Mouse (Mus musculus): Measurements from ENCODE around the gene Mospd1. TPM values are rescaled to one million over a fixed set of nuclear protein-coding genes. Genes with fewer than 3 reads are reported as not detected.
A peak's percentile ranks its signal among the peaks of the same experiment; 100 is the strongest.

The Mospd1 gene
- total RNA-seq (2021): 10 to 100 TPM; 41.3 to 49.9 TPM
- long read RNA-seq, experiment 1, transcript Mospd1-202 (6 exons, 1,773 nt): major isoform, 61 of 76 reads
- long read RNA-seq, experiment 1, partial matches to known transcripts: 3 of 76 reads
- long read RNA-seq, experiment 1, other reads (novel, unspliced or antisense): 10 of 76 reads
- long read RNA-seq, experiment 2, transcript Mospd1-202 (6 exons, 1,773 nt): major isoform, 96 of 118 reads
- long read RNA-seq, experiment 2, partial matches to known transcripts: 3 of 118 reads
- long read RNA-seq, experiment 2, other reads (novel, unspliced or antisense): 15 of 118 reads

DNA sequence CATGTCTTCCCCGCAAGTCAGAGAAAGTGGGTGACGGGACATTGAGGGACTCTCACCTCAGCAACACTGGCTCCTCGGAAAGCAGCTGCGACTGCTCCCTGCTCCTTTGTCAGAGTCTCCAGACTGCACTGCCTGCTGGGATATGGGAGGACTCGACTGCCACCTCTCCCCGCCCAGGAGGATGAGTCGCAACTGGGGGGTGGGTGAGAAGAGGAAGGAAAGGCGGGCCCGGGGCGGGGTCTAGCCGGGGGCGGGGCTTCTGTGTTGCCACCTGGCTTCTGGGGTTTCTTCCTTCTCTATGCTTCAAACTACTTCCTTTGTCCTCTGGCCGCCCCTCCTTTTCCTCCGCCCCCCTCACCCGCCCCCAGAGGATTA, at the start of gene Mospd1:
TSS of gene Mospd1 (minus strand) at position 137 of the 375 bp plus-strand sequence.
- DNase-seq: peak; percentile 91

DNA sequence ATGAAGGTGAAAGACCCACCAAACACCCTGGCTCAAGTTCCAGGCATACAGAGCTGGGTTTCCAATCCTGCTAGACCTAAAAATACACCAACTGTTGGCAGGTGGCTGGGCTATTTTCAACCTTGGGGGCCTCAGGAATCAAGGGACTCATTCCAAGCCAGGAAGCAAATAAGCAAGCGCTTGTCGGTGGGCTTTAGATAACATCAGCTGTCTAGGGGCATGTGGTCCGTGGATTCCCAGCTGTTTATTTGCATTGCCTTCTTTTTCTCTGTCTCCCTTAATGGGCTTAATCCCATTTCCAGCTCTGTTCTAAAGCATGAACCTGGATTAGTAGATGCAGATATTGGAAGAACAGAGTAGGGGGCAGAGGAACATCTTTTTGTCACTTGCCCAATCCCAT, 16.1 kb upstream of the Mospd1 start:
- DNase-seq: no peak

DNA sequence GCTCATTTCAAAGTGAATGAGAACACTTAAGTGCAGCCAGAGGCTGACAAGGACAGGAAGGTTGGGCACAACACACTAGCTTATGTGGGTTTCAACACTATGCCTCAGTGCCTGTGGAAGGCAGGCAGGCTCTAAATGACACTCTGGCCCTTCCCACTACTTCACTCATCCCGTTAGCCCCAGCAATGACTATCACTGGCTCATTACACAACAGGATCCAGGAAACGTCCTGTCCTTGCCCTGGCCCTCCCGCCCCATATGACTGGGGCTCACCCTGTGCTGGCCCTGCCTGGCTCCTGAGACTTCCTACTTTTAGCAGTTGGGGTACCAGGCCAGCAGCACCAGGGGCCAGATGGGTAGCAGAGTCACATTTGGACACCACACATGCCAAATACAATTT, 12.8 kb upstream of the Mospd1 start:
- DNase-seq: peak; percentile 38

DNA sequence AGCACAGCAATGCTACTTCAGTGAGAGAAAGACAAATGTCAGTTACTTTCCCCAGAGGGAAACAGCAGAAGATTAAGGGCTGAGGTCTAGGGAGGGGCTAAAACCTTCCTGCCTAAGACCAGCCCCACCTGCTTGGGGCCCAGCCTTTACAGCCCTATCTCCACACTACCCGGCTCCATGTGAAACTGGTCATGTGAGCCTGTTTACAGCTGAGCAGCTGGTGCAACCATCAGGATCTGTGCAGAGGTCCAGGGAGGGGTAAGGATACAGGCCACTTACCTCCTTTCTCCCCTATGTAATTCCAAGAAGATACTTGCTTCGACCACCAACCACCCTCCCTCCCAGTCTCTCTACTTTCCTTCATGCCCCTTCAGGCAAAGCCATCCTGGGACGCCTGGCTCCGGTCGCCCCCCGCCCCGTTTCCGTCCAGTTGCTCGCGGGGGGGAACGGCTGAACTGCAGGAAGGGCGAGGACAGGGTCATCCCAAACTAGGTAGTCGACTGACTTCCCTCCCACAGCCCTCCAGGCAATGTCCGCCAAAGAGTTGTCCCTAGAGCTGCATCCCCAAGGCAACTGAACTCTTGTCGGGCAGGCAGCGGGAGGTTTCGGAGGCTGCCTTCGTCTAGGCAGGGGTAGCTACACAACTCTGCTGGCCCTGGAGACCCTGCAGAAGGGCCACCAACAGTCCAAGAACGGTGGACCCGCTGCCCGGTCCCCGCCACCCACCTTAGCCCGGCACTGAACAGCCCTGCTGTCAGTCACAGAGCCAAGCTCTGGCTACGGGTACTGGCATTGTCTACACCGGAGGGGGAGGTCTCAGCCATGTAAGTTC, 552 bp downstream of the Mospd1 start:
- peak; percentile 29 for DNase-seq

DNA sequence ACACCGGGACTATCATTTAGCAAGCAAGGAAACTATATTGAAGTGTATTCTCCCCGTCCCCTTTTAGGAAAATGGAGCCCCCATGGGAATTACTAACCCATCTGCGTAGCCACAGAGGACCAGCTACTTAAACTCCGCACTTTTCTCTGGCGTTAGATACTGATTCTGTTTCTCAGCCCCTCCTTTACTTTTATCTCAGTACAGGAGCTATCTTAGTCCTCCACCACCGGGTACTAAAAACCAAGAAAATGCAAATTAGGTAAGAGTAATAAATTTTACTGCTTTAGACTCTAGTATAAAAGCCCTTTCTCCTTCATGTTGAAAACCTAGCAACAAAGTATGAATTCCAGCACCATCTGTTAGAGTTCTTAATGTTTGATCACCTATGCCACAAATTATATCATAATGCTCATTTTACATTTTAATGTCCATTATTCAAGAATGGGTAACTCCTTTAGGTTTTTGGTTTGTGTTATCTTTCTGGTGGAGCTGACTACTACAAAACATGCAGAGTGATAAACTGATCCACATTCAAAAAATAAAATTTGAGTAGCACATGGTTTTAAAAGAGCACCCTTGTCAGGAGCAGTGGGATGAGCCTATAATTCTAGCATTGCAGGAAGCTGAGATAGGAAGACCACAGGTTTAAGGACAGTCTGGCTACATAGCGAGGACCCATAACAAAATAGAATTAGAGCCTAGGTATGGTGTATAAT, 5.5 kb downstream of the Mospd1 start:
- no peak for DNase-seq

DNA sequence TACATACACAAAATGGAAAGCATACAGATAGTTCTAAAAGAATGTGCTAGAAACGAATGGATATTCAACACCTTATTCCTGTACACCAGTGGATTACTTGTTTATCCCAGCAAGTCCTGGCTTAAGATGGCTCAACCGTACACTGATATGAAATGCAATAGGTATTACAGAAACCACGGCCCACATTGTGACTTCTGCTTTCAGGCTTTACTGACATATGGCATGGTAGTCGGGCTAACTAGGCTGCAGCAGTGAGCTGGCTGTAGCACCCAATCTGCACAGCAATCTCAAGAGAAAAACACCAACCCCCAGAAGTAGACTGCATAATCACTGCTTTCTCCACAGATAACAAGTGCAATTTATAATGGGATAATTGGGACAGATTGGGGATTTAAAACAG, 21.9 kb downstream of the Mospd1 start:
- no peak for DNase-seq

DNA sequence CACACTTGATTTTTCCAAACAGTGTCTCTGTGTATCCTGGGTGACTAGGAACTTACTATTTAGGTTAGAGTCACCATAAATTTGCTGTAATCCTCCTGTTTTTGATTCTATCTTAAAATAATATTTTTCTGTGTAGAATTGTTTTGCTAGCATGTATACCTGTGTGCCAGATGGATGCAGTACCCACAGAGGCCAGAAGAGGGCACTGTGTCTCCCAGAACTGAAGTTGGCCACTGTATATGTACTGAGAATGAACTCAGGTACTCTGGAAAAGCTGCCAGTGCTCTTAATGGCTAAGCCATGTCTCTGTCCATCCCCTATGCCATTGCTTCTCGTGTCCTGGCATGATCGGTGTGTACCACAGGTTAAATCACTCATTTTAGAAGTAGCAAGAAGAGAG, 28.8 kb downstream of the Mospd1 start:
- no peak for DNase-seq

DNA sequence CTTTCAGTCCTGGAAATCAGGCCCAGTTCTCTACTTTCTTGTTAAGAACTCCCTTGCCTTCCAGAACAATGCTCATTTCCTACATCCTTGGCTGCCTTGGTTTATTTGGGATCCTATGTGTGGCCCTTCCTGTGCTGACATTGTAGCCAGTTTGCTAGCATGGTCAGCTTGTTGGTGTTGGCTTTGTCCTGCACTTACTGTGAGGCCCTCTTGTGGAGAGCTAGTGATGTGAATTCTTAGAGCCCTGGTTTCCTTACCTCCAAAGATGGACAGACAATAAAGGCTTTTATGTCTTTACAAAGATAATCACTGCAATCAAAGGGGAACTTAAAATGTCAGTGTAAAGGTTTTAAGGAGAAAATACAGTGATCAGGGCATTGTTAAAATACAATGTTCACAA, 32.9 kb downstream of the Mospd1 start:
- DNase-seq: no peak

DNA sequence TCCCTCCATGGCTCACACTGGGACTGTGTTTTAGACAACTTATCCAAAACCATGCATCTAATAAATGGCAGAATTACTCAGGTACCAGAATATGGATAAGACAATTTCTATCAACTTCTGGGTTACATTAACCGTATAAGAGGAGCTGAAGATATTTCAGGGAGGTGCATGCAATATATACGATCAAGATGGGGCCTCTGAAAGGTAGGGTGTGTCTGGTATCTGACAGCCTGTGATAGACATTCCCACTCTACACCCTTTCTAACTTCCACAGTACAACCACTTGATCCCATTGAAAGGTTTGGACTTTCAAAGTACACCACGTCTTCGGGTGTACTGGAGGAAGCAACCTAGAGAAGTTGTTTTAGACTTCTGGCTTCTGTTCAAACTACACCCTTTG, 39.9 kb downstream of the Mospd1 start:
- no peak for DNase-seq

DNA sequence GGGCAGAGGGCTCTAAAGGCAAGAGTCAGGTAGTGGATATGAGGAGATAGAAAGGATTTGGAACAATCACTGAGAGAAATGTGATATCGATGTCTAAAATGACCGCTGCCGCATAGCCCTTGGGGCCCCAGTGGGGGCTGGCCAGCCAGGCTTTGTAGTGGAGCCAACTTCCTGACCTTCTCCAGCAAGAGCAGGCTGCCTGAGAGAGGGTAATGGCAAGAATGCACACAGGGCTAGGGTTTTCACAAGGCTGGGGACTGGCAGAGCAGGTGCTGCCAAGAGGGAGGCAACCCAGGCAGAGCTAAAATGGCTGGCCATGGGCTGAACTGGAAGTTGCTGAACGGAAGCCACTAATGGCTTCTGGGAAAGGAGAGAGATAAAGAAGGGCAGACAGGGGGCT, 49.2 kb downstream of the Mospd1 start:
- DNase-seq: no peak

DNA sequence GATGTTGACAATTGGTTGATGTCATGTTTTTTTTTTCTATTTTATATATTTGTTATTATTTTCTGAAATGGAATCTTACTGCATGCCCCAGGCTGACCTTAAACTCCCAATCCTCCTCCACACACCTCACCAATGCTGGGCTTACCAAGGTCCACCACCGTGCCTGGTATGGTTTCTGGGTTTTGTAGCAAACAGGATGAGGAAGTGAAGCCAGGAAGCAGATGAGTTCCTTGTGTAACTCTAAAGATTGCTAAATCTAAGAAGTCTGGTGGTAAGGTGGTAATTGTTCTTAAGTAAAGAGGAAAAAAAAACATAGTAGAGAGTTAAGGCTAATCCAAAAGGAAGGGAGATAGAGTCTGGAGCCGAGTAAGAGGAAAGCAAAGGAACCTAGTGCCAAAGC, 49.7 kb downstream of the Mospd1 start:
- DNase-seq: no peak

Other genes with a start within 250 kb of the Mospd1 start
- not detected for gene Plac1, start 130.4 kb downstream of the Mospd1 start, total RNA-seq (2021)
- 1 to 10 TPM; 1.4 to 2.5 TPM for gene Fam122b, start 100.7 kb downstream of the Mospd1 start, total RNA-seq (2021)
- gene Fam122c, start 97.1 kb downstream of the Mospd1 start, total RNA-seq (2021): not detected
- not detected for gene Etd, start 64.4 kb upstream of the Mospd1 start, total RNA-seq (2021)
- gene Rtl8c, start 237.5 kb upstream of the Mospd1 start, total RNA-seq (2021): 1 to 10 TPM; 5.8 to 7.3 TPM
- gene Gm14597, start 238.5 kb upstream of the Mospd1 start, total RNA-seq (2021): not detected

Data from gastrocnemius, postnatal 25 days (tissue).